Mouse (Mus musculus) liver, adult 2 months (tissue): ENCODE measurements around the gene Strn3.

ENCODE experiments used
- CTCF ChIP-seq: fragments of 200-500 bp; IDR thresholded peaks from 2 replicates; pipeline ENCODE4 v1.5.1; 2011; ENCODE audit warnings: low read depth, low read length, control low read depth
- POLR2A ChIP-seq: fragments of 200-500 bp; IDR thresholded peaks from 2 replicates; pipeline ENCODE4 v1.6.1; 2011; ENCODE audit warnings: low read length, control low read depth; ENCODE audit not compliant: insufficient read depth; ENCODE audit errors: extremely low read depth

DNA sequence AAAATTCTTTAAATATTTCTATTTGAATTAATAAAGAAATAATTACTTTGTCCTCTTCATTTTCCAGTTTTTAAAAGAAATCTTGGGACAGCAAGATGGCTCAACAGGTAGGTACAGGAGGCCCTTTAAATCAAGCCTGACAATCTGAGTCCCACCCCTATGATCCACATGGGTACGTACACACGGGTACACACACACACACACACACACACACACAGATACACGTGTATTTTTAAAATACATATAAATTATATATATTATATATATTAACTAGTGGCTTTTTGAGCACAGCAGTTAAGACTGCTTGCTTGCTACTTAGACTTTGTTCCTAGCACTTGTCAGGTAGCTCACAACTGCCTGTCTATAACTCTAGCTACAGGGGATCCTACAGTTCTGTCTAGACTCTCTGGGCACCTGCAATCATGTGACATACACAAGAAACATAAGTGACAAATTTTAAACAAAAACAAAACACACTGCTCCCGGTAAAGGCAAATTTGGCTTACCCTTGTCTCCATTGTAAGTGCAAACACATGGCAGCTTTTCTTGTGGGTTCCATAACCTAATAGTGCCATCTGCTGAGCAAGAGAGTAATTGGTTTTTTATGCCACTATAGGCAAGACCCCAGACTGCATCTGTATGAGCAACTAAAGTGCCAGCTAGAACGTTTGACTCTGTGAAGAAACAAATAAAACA, 68.9 kb downstream of the Strn3 start:
- TF ChIP-seq CTCF (peak; percentile 38; the same call in 1 of the 2 replicates), POLR2A (no peak)
